Mouse (Mus musculus): ENCODE measurements around the gene Phactr2.
"Not testable (repeated sequence)": the region's sequence is repeated elsewhere in the genome, so short reads cannot be mapped to it uniquely, and the experiment has no call there.

GRCm38 (mm10) chr10:13464295-13464694 lies 9.9 kb downstream of the Phactr2 start:
- not testable (repeated sequence) for TF ChIP-seq MAFK (IDR thresholded peaks at IDR 0.05; ENCODE audit: borderline replicate concordance, low read depth, low read length); EP300 (IDR thresholded peaks at IDR 0.05; ENCODE audit: low read depth in 1 of 2, low read length in 2 of 2); CTCF (IDR thresholded peaks at IDR 0.05 in 2 of 3, conservative IDR thresholded peaks at IDR 0.05 in 1 of 3; ENCODE audit: control insufficient read depth in 1 of 3, insufficient read depth in 1 of 3, low read depth in 2 of 3, low read length in 3 of 3, poor library complexity in 1 of 3, severe bottlenecking in 1 of 3); POLR2A (IDR thresholded peaks at IDR 0.05; ENCODE audit: control insufficient read depth in 1 of 2, insufficient read depth in 1 of 2, low read depth in 1 of 2, low read length in 2 of 2, poor library complexity in 1 of 2); E2F4 (IDR thresholded peaks at IDR 0.05; ENCODE audit: borderline replicate concordance, low read depth, low read length); HCFC1 (IDR thresholded peaks at IDR 0.05; ENCODE audit: low read depth, low read length); KAT2A (conservative IDR thresholded peaks at IDR 0.05; ENCODE audit: low read depth, low read length); CHD2 (IDR thresholded peaks at IDR 0.05; ENCODE audit: low read length); MYC (IDR thresholded peaks at IDR 0.05; ENCODE audit: low read depth, low read length); GATA1 (IDR thresholded peaks at IDR 0.05; ENCODE audit: low read depth, low read length); GABPA (IDR thresholded peaks at IDR 0.05; ENCODE audit: low read depth, low read length); MAZ (IDR thresholded peaks at IDR 0.05; ENCODE audit: low read depth, low read length); TCF12 (IDR thresholded peaks at IDR 0.05; ENCODE audit: low read depth, low read length); UBTF (IDR thresholded peaks at IDR 0.05; ENCODE audit: borderline replicate concordance, insufficient read depth, low read depth, low read length)
